Mouse (Mus musculus) heart, adult 9 months (tissue): Measurements from ENCODE around the gene Rpl10.

Source experiments
- DNase-seq, 2 experiments: peaks; one replicate each; pipeline ENCODE4 v3.0.0; 2022; ENCODE audit warnings: low spot score in 2 of 2

The Rpl10 gene

DNA sequence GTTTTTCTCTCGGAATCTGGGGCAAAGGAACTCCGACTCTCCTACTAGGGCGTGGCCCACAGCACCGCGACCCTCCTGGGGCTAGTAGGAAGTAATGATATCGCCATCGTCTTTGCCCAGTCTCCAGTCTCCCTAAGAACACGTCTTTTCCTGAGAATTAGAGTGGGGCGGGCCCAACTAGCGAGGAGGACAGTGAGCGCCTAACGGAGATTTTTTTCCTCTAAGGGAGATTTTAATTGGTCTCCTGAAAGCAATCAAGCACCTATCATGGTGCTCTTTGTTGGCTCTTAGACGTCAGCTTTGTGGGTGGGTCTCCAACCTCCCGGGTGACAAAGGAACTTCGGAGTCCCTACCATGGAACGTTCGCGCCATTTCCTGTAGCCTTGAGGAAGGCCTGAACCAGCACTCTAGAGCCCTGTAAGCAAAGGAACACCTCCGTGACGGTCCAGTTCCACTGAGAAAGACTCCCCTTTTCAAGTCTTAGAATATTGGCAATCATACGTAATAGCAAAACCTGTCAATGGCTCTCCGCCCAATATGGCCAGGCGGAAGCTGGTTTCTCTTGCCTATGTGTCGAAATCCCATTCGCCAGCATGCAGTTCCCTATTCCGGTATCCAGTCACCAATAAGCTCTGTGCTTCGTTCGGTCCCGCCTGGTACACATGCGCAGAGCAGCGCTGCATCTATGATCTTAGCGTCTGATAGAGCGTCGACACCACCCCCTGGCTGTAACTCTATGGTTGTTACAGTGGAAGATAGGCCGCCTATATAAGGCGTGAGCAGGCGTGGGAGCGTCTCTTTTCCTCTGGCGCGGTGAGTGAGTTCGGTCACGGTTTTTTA is at the start of gene Rpl10:
Rpl10 (plus strand) TSS at position 751 of the 840 bp plus-strand sequence.
- DNase-seq, result peak; percentile 93 to 95

- no peak for DNase-seq
Measured at GRCm38 (mm10) chrX:74230038-74230437, 40.6 kb upstream of the Rpl10 start.

GRCm38 (mm10) chrX:74233196-74233595 is 37.4 kb upstream of the Rpl10 start:
- DNase-seq, result no peak

DNA sequence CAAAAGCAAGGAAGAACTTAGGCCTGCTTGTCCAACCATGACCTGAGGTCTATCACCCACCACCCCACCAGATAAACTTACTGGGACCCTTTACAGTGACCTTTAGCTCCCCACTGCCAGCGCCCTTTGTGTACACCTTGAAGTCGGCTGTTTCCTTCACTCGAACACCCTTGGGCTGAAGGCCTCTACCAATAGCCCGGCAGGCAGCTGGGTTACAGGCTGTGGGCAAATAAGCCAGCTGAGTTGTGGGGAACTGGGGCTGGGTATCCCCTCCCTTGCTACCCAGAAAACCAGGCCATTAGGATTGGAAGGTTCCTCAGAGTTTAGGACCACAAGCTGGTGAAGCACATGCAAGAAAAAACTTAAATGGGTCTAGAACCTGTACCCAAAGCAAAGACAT is 30.3 kb upstream of the Rpl10 start:
- DNase-seq, result no peak

GRCm38 (mm10) chrX:74243396-74243795 is 27.2 kb upstream of the Rpl10 start:
- peak; percentile 17 to 58 for DNase-seq

GRCm38 (mm10) chrX:74243807-74244206 is 26.8 kb upstream of the Rpl10 start:
- peak; percentile 28 to 56 for DNase-seq

DNA sequence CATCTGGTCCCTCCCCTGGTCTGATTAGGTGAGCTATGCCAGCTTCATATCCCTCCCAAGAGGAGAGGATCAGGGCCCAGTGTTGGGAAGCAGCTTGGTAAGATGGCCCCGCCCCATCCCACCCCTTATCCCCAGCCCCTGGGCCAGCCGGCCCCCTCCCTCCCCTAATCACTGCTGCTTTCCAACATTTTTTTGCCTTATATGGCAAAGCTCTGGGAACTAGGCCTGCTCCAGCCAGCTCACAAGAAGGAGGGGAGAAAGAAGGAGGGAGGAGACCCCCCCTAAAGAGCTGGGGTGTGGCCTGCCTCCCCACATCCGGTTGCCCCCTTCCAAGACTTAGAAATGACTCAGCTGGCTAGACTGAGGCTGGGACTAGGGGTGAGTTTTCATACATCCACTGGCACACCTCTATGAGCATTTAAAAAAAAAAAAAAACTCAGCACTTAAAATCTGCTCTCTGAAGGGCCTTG is 26.0 kb upstream of the Rpl10 start:
- peak; percentile 77 to 80 for DNase-seq

GRCm38 (mm10) chrX:74245107-74245506 is 25.5 kb upstream of the Rpl10 start:
- DNase-seq, result no peak

- DNase-seq, result peak; percentile 84 to 85
Measured at GRCm38 (mm10) chrX:74245687-74246086, 24.9 kb upstream of the Rpl10 start.

GRCm38 (mm10) chrX:74246213-74246681 is 24.4 kb upstream of the Rpl10 start:
- DNase-seq, result peak; percentile 90 to 92

DNA sequence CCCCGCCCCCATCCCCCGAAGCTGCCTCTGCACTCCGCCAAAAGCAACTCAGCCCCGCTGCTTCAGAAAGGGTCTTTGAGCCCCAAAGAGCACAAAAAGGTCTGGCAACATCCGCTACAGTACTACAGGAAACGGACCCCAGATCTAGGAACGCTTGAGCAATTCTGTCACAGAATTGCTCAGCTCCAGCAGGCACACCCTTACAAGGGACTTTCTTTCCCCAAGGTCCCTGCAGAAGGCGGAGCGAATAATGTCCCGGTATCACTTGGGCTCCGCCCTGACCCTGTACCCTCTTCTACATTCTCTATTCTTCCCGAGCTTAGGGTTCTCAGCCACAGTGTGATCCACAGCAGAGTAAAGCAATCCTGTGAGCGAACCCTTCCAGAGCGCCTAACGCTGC is 23.9 kb upstream of the Rpl10 start:
- DNase-seq, result peak in 1 of 2 experiments; percentile 58

- peak; percentile 52 to 63 for DNase-seq
Measured at GRCm38 (mm10) chrX:74248651-74249050, 22.0 kb upstream of the Rpl10 start.

DNA sequence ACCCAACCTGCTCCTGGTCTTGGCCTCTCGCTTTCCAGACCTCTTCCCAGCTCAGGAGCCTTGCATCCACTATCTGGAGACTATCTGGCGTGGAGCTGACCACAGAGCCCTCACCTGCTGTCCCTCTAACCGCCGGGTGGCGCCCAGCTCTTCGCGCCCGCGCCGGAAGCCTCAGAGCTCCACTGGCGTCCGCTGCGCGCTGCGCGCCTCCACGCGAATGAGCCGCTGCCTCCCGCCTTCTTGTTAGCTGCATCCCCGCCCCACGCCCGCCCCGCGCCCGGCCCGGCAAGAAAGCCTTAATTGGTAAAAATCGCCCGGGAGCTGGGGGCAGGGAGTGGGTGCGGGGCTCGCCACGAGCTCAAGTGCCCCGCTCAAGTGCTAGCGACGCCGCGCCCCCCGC is 21.0 kb upstream of the Rpl10 start, which contains the start of gene Flna:
Flna (minus strand) TSS at position 206 of the 400 bp plus-strand sequence.
- peak; percentile 61 to 63 for DNase-seq

DNA sequence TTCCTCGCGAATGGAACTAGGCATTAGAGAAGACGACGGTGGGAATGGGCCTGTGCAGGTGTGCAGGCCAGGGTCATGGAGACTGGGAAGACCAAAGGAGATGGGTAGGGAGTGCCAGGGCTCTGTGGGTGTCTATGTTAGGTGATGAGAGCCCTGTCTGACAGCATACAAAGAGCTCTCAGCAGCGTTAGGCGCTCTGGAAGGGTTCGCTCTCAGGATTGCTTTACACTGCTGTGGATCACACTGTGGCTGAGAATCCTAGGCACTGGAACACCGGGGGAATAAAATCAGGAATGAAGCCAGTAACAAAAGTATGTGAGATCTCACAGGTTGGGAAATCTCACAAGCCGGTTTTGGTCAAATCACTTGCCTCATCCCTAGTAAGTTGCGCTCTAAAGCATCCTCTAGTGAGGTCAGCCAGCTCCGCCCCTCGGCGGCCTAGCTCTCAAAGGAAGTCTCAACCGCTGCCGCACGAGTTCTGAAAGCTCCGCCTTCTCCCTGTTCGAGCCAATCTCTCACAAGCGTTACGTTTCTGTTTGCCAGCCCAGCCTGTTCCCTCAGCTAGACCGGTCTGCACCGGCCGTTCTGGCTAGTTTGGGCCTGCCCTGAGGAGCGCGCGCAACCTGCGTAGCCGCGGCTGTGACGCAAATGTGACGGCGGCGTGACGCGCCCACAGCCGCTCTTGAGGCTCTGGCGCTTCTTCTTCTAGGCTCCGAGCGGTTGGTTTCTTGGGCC is 16.3 kb upstream of the Rpl10 start, which contains the start of gene Emd:
Emd (plus strand) TSS at position 535 of the 735 bp plus-strand sequence.
- DNase-seq, result peak; percentile 93 to 95

- no peak for DNase-seq
Measured at GRCm38 (mm10) chrX:74254888-74255565, 15.6 kb upstream of the Rpl10 start.

DNA sequence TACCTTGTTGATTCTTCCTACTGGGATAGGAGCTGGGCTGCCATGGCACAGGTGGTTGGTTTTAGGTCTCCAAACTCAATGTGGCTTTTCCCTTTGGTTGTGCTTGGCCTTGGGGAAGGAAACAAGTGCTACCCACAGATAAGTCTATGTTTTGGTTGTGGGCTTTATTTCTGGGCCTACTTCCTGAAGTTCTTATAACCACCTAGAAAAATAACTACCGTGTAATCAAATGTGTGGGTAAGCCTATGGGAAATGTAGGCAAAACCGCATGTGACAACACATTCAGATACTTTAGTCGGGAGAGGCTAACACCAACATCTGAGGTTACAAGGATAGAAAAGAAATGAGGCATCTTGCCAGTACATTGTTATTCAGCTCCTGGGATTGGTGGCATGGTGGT is 12.9 kb upstream of the Rpl10 start:
- no peak for DNase-seq

DNA sequence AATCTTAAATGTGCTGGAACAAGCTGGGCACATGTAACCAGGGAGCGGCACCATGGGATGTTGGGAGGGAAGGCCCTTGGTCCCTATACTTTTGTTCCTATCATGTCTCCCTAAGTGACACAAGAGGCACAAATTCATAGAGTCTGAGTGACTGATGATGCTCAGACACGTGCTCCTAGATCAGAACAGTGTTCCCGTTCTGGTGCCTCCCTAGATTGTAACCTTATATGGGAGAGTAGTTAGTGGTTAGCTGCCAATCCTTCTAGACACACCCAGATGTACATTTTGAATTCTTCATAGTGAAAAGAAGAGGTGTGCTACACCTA is 913 bp upstream of the Rpl10 start:
- no peak for DNase-seq

- peak; percentile 21 to 23 for DNase-seq
Measured at GRCm38 (mm10) chrX:74270902-74271551, 415 bp downstream of the Rpl10 start.

GRCm38 (mm10) chrX:74273422-74274322 is 3.1 kb downstream of the Rpl10 start:
- DNase-seq, result no peak

DNA sequence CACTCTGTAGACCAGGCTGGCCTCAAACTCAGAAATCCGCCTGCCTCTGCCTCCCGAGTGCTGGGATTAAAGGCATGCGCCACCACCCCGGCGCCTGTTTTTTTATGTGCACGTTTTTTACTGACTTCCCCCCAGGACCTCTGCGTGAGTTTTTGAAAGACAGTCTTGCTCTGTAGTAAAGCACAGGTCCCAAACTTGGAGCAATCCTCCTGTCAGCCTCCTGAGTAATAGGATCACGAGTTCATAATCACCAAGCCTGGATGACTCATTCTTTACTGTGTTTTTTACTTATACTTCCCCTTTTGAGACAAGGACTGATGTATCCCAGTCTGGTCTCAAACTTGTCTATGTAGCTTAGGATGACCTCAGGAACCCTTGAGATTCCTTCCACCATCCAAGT is 7.3 kb downstream of the Rpl10 start:
- no peak for DNase-seq
